In the genomic region with DNA sequence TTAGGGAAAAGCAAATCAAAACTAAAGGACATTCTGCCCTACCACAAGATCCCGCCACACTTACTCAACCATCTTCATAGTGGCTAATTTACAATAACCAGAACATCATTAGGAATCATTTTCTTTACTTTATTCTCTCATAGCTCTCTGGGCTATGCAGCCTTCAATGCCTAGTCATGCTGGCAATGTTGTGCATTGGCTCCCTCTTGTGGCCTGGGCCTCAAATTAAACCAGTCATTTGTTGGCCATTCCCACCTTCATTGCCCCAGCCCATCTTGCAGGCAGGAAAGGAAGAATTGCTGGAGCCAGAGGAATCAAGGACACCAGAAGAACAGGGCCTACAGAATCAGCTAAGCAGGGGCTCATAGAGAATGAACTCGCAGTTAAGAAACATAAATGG, we compare ENCODE assay signal across 8 mouse cellular contexts.
DNase-seq lines count a peak whose midpoint lies in the region; ATAC-seq and TF ChIP-seq lines count a peak whose summit lies in the region.

No protein-coding gene starts in this region.

- H3K79me2 ChIP-seq in heart, adult 2 months (replicated peaks; ENCODE audit: control insufficient read depth, insufficient read depth, low read length), result no peaks in the 10 kb centered on the region

- H3K9ac ChIP-seq in heart, adult 2 months (ENCODE audit: low read depth, low read length), result no peak overlapping the region
- no peak overlapping the region for H3K9ac ChIP-seq in forebrain, embryonic 11.5 days (ENCODE audit: low read length)
- H3K9ac ChIP-seq in midbrain, embryonic 12.5 days (replicated peaks), result no peak overlapping the region

- no peaks in the 10 kb centered on the region for H3K4me1 ChIP-seq in heart, adult 2 months (ENCODE audit: control insufficient read depth, insufficient read depth, low read length)
- no peaks in the 10 kb centered on the region for H3K4me1 ChIP-seq in heart, embryonic 10.5 days
- no peaks in the 10 kb centered on the region for H3K4me1 ChIP-seq in forebrain, embryonic 11.5 days (replicated peaks; ENCODE audit: control insufficient read depth, insufficient read depth, low read length)
- H3K4me1 ChIP-seq in midbrain, embryonic 12.5 days, result no peaks in the 10 kb centered on the region

- no peak for TF ChIP-seq POLR2A in heart, adult 2 months (IDR thresholded peaks at IDR 0.05; ENCODE audit: insufficient read depth, low read depth, low read length)

- no peaks in the 10 kb centered on the region for H3K9me3 ChIP-seq in heart, embryonic 10.5 days
- H3K9me3 ChIP-seq in forebrain, embryonic 11.5 days (ENCODE audit: control insufficient read depth, low read length), result no peaks in the 10 kb centered on the region
- H3K9me3 ChIP-seq in midbrain, embryonic 12.5 days, result no peaks in the 10 kb centered on the region

- no peak overlapping the region for H3K4me3 ChIP-seq in heart, adult 2 months
- no peak overlapping the region for H3K4me3 ChIP-seq in heart, embryonic 10.5 days
- no peak overlapping the region for H3K4me3 ChIP-seq in forebrain, embryonic 11.5 days (ENCODE audit: low read depth, low read length)
- no peak overlapping the region for H3K4me3 ChIP-seq in midbrain, embryonic 12.5 days

- no peaks in the 10 kb centered on the region for H3K27me3 ChIP-seq in heart, adult 2 months (ENCODE audit: control insufficient read depth, insufficient read depth, low read length)
- no peaks in the 10 kb centered on the region for H3K27me3 ChIP-seq in heart, embryonic 10.5 days (ENCODE audit: insufficient read depth, poor library complexity, severe bottlenecking)
- no peaks in the 10 kb centered on the region for H3K27me3 ChIP-seq in forebrain, embryonic 11.5 days (ENCODE audit: control insufficient read depth, insufficient read depth, low read length)
- no peaks in the 10 kb centered on the region for H3K27me3 ChIP-seq in midbrain, embryonic 12.5 days

- no peak for TF ChIP-seq EP300 in heart, adult 2 months (IDR thresholded peaks at IDR 0.05; ENCODE audit: insufficient read depth, low read depth, low read length)

- no peaks in the 10 kb centered on the region for H3K36me3 ChIP-seq in heart, adult 2 months (ENCODE audit: control insufficient read depth, insufficient read depth, low read length)
- no peaks in the 10 kb centered on the region for H3K36me3 ChIP-seq in heart, embryonic 10.5 days
- no peaks in the 10 kb centered on the region for H3K36me3 ChIP-seq in forebrain, embryonic 11.5 days (ENCODE audit: control insufficient read depth, insufficient read depth, low read length)
- H3K36me3 ChIP-seq in midbrain, embryonic 12.5 days, result no peaks in the 10 kb centered on the region

- no peak overlapping the region for H3K4me2 ChIP-seq in forebrain, embryonic 11.5 days (ENCODE audit: low read depth, low read length, severe bottlenecking)
- no peak overlapping the region for H3K4me2 ChIP-seq in midbrain, embryonic 12.5 days (replicated peaks)

- ATAC-seq in forebrain, embryonic 11.5 days (replicated peaks; ENCODE audit: low FRiP score), result peak; percentile 79; the same call in 1 of the 2 replicates
- peak; percentile 70; the same call in 1 of the 2 replicates for ATAC-seq in midbrain, embryonic 12.5 days (ENCODE audit: low FRiP score, low read depth)

- no peak overlapping the region for H3K27ac ChIP-seq in heart, adult 2 months
- H3K27ac ChIP-seq in heart, embryonic 10.5 days, result no peak overlapping the region
- H3K27ac ChIP-seq in forebrain, embryonic 11.5 days (ENCODE audit: low read depth, low read length), result no peak overlapping the region
- no peak overlapping the region for H3K27ac ChIP-seq in midbrain, embryonic 12.5 days (replicated peaks)

- no peak for DNase-seq in heart, adult 2 months
- DNase-seq in heart, embryonic 10.5 days (ENCODE audit: low spot score), result no peak
- DNase-seq in B cell, adult 2 months, result peak; percentile 5 to 9
- peak; percentile 41 for DNase-seq in adrenal gland, adult 2 months
- DNase-seq in forebrain, embryonic 11.5 days (ENCODE audit: low spot score), result peak; percentile 70
- peak; percentile 21 for DNase-seq in kidney, postnatal 14 days
- no peak for DNase-seq in T-cell, adult 2 months (ENCODE audit: low spot score)

- 42% methylated on average over 2 of the region's 2 CpGs for WGBS in heart, adult 2 months
- WGBS in heart, embryonic 10.5 days, result 51% methylated on average over 2 of the region's 2 CpGs
- WGBS in forebrain, embryonic 11.5 days, result 35% methylated on average over 2 of the region's 2 CpGs
- WGBS in midbrain, embryonic 12.5 days, result 49% methylated on average over 2 of the region's 2 CpGs

- TF ChIP-seq CTCF in heart, adult 2 months (IDR thresholded peaks at IDR 0.05), result peak; percentile 49

- intact Hi-C loops in heart, adult 2 months (cut with DNase I), result no loop called here

Comparison
In these comparisons a context has a peak if more than half of its experiments do, and no peak if none do; other contexts are left out.
1. DNase-seq: peak in B cell, adult 2 months (2 of 2), adrenal gland, adult 2 months (single experiment), forebrain, embryonic 11.5 days (single experiment) and kidney, postnatal 14 days (single experiment); none in heart, adult 2 months (0 of 2), heart, embryonic 10.5 days (single experiment) and T-cell, adult 2 months (single experiment).